Mouse (Mus musculus): ENCODE results near the gene Cabin1. TPM values are rescaled to one million over a fixed set of nuclear protein-coding genes. Genes with fewer than 3 reads are reported as not detected.

Cabin1 gene
- total RNA-seq, 2 experiments from 2014 or later: 78.0 to 79.3 TPM

GRCm38 (mm10) chr10:75643741-75644343, 120.3 kb downstream of the Cabin1 start, which contains the start of gene Susd2:
Susd2 (minus strand) TSS chr10:75644008.
- no peak for TF ChIP-seq CTCF (IDR thresholded peaks at IDR 0.05)
- H3K27ac ChIP-seq: peak within 1 kb of the TSS; percentile 5; the same call in 1 of the 2 replicates
- no peak within 1 kb of the TSS for H3K4me3 ChIP-seq
- no peak for DNase-seq (ENCODE audit: extremely low spot score in 1 of 2, low spot score in 2 of 2)
- intact Hi-C loops (cut with DNase I): no loop called here

- no peak for TF ChIP-seq CTCF (IDR thresholded peaks at IDR 0.05)
- no peak for DNase-seq (ENCODE audit: extremely low spot score in 1 of 2, low spot score in 2 of 2)
- H3K4me3 ChIP-seq: no peak overlapping the region
- intact Hi-C loops (cut with DNase I): no loop called here
- no peak overlapping the region; the same call in 1 of the 2 replicates for H3K27ac ChIP-seq
These were observed 121.2 kb downstream of the Cabin1 start for GRCm38 (mm10) chr10:75642891-75643290.

- no peak for DNase-seq (ENCODE audit: extremely low spot score in 1 of 2, low spot score in 2 of 2)
- TF ChIP-seq CTCF (IDR thresholded peaks at IDR 0.05): no peak
- no peak overlapping the region for H3K4me3 ChIP-seq
- no peak overlapping the region for H3K27ac ChIP-seq
- intact Hi-C loops (cut with DNase I): no loop called here
These were observed 121.7 kb downstream of the Cabin1 start for GRCm38 (mm10) chr10:75642436-75642835.

GRCm38 (mm10) chr10:75641721-75642222, 122.4 kb downstream of the Cabin1 start:
- Histone ChIP-seq H3K4me3 (no peak overlapping the region), H3K27ac (no peak overlapping the region)
- TF ChIP-seq CTCF (IDR thresholded peaks at IDR 0.05): no peak
- intact Hi-C loops (cut with DNase I): no loop called here
- DNase-seq (ENCODE audit: extremely low spot score in 1 of 2, low spot score in 2 of 2): no peak

- Histone ChIP-seq H3K4me3 (no peak overlapping the region), H3K27ac (no peak overlapping the region)
- intact Hi-C loops (cut with DNase I): loop anchor here (5.0 kb wide), 1 partner anchor 70 kb away; no protein-coding TSS in a partner anchor
- TF ChIP-seq CTCF (IDR thresholded peaks at IDR 0.05): no peak
- no peak for DNase-seq (ENCODE audit: extremely low spot score in 1 of 2, low spot score in 2 of 2)
These were observed 126.4 kb downstream of the Cabin1 start for GRCm38 (mm10) chr10:75637711-75638110.

GRCm38 (mm10) chr10:75636084-75636786, 127.9 kb downstream of the Cabin1 start:
- TF ChIP-seq CTCF (IDR thresholded peaks at IDR 0.05): no peak
- intact Hi-C loops (cut with DNase I): loop anchor here (5.0 kb wide), 1 partner anchor 71 kb away; no protein-coding TSS in a partner anchor
- Histone ChIP-seq H3K4me3 (no peak overlapping the region), H3K27ac (no peak overlapping the region)
- DNase-seq (ENCODE audit: extremely low spot score in 1 of 2, low spot score in 2 of 2): no peak

- intact Hi-C loops (cut with DNase I): loop anchor here (1.0 to 5.0 kb wide), 3 partner anchors 49 to 217 kb away; no protein-coding TSS in a partner anchor
- H3K27ac ChIP-seq: no peak overlapping the region
These were observed 128.5 kb downstream of the Cabin1 start for GRCm38 (mm10) chr10:75635693-75636055.

GRCm38 (mm10) chr10:75635019-75635692, 129.0 kb downstream of the Cabin1 start:
- no peak for DNase-seq (ENCODE audit: extremely low spot score in 1 of 2, low spot score in 2 of 2)
- TF ChIP-seq CTCF (IDR thresholded peaks at IDR 0.05): no peak
- intact Hi-C loops (cut with DNase I): loop anchor here (1.0 to 5.0 kb wide), 3 partner anchors 49 to 218 kb away; no protein-coding TSS in a partner anchor
- Histone ChIP-seq H3K4me3 (no peak overlapping the region), H3K27ac (no peak overlapping the region)

More at GRCm38 (mm10) chr10:75635693-75636055, 128.5 kb downstream of the Cabin1 start:
- DNase-seq (ENCODE audit: extremely low spot score in 1 of 2, low spot score in 2 of 2): peak; percentile 83 to 86
- no peak; the same call in none of the 2 replicates for TF ChIP-seq CTCF (IDR thresholded peaks at IDR 0.05)
- no peak overlapping the region for H3K4me3 ChIP-seq

- no peak for DNase-seq (ENCODE audit: extremely low spot score in 1 of 2, low spot score in 2 of 2)
- intact Hi-C loops (cut with DNase I): loop anchor here (1.0 to 5.0 kb wide), 3 partner anchors 48 to 218 kb away; no protein-coding TSS in a partner anchor
- H3K4me3 ChIP-seq: no peak overlapping the region
- TF ChIP-seq CTCF (IDR thresholded peaks at IDR 0.05): no peak
- H3K27ac ChIP-seq: no peak overlapping the region
These were observed 129.5 kb downstream of the Cabin1 start for GRCm38 (mm10) chr10:75634610-75635009.

- Histone ChIP-seq H3K27ac (no peak overlapping the region), H3K4me3 (no peak overlapping the region)
- no peak for DNase-seq (ENCODE audit: extremely low spot score in 1 of 2, low spot score in 2 of 2)
- no peak for TF ChIP-seq CTCF (IDR thresholded peaks at IDR 0.05)
- intact Hi-C loops (cut with DNase I): loop anchor here (2.0 kb wide), 1 partner anchor 219 kb away; no protein-coding TSS in a partner anchor
These were observed 130.5 kb downstream of the Cabin1 start for GRCm38 (mm10) chr10:75633576-75634139.

- intact Hi-C loops (cut with DNase I): no loop called here
- H3K4me3 ChIP-seq: no peak overlapping the region
- H3K27ac ChIP-seq: no peak overlapping the region; the same call in 1 of the 2 replicates
- peak in 1 of 2 experiments; percentile 9 for DNase-seq (ENCODE audit: extremely low spot score in 1 of 2, low spot score in 2 of 2)
- TF ChIP-seq CTCF (IDR thresholded peaks at IDR 0.05): no peak
These were observed 131.1 kb downstream of the Cabin1 start for GRCm38 (mm10) chr10:75633048-75633447.
